Mouse (Mus musculus) hindbrain, postnatal 0 days (tissue): ENCODE data around the gene Plcl1. TPM values are rescaled to one million over a fixed set of nuclear protein-coding genes. Genes with fewer than 3 reads are reported as not detected.

ENCODE experiments used
- ATAC-seq: fragments of 200-750 bp; cut with Nextera tagmentation; 2 replicates; pipeline ENCODE4 v1.8.0; 2017; ENCODE audit warnings: mild to moderate bottlenecking, moderate TSS enrichment, moderate library complexity
- DNase-seq: peaks from one replicate; pipeline ENCODE4 v3.0.0-alpha.2; 2015; ENCODE audit warnings: low spot score
- H3K27ac ChIP-seq: fragments of 300-500 bp; sonication (generic); 2 replicates; pipeline ENCODE4 v1.5.1; 2014; ENCODE audit warnings: mild to moderate bottlenecking
- H3K27me3 ChIP-seq: fragments of 300-500 bp; sonication (generic); 2 replicates; pipeline ENCODE4 v1.6.1; 2014; ENCODE audit warnings: low read length, mixed read lengths; ENCODE audit not compliant: insufficient read depth
- H3K36me3 ChIP-seq: fragments of 300-500 bp; sonication (generic); 2 replicates; pipeline ENCODE4 v1.6.1; 2014; ENCODE audit warnings: low read length, mixed read lengths; ENCODE audit not compliant: insufficient read depth
- H3K4me1 ChIP-seq: fragments of 300-500 bp; sonication (generic); 2 replicates; pipeline ENCODE4 v1.6.1; 2014; ENCODE audit warnings: antibody characterized with exemption, low read length, mixed read lengths; ENCODE audit not compliant: insufficient read depth
- H3K4me2 ChIP-seq: fragments of 300-500 bp; sonication (generic); 2 replicates; pipeline ENCODE4 v1.6.1; 2014; ENCODE audit warnings: low read depth, mild to moderate bottlenecking, low read length, moderate library complexity, mixed read lengths
- H3K4me3 ChIP-seq: fragments of 300-500 bp; sonication (generic); 2 replicates; pipeline ENCODE4 v1.5.1; 2014; ENCODE audit warnings: low read length
- H3K9ac ChIP-seq: fragments of 300-500 bp; sonication (generic); replicated peaks from 2 replicates; pipeline ENCODE4 v1.6.1; 2014; ENCODE audit warnings: mild to moderate bottlenecking, low read length, moderate library complexity, mixed read lengths
- H3K9me3 ChIP-seq: fragments of 300-500 bp; sonication (generic); 2 replicates; pipeline ENCODE4 v1.6.1; 2016; ENCODE audit warnings: low read length, mixed read lengths
- CTCF ChIP-seq: IDR thresholded peaks from 2 replicates; pipeline ENCODE4 v1.5.1; 2016; ENCODE audit warnings: antibody characterized with exemption, control low read depth, low read depth
- WGBS: fragments of 180-500 bp; shearing (Covaris S2); extraction: QIAGEN DNeasy Blood & Tissue Kit; methylation state at CpG from one replicate; pipeline ENCODE4 v1.1.7; 2014; 5-methylcytosine and 5-hydroxymethylcytosine counted together
- polyA plus RNA-seq: library from polyadenylated mRNA; unstranded; fragments of >200 nt; fragmentation: Nextera tagmentation; extraction: Ambion mirVana; gene quantifications from 2 replicates; pipeline ENCODE4 v1.2.1, GENCODE M21; 2015
- total RNA-seq: library from RNA; depleted of rRNA; stranded (reverse); fragments of >200 nt; gene quantifications from 2 replicates; pipeline ENCODE4 v1.2.3, GENCODE M21; 2014

Plcl1 gene
- total and polyA plus RNA-seq, 2 experiments from 2014 or later = 4.0 to 7.2 TPM

- DNase-seq = no peak
- Histone ChIP-seq H3K27me3 (no peaks in the 10 kb centered on the region), H3K4me1 (no peaks in the 10 kb centered on the region), H3K4me2 (no peak overlapping the region), H3K4me3 (no peak overlapping the region), H3K27ac (no peak overlapping the region), H3K36me3 (no peaks in the 10 kb centered on the region), H3K9me3 (no peaks in the 10 kb centered on the region), H3K9ac (no peak overlapping the region)
- 96% methylated on average over 3 of the region's 3 CpGs for WGBS
- no peak for TF ChIP-seq CTCF
- no peak for ATAC-seq
Observed at GRCm38 (mm10) chr1:55682676-55683075, 277.0 kb downstream of the Plcl1 start.

GRCm38 (mm10) chr1:55686261-55686660 is 280.5 kb downstream of the Plcl1 start:
- no peak for TF ChIP-seq CTCF
- no peak overlapping the region for H3K9ac ChIP-seq
- 73% methylated on average over 5 of the region's 5 CpGs for WGBS
- no peaks in the 10 kb centered on the region for H3K4me1 ChIP-seq
- H3K4me2 ChIP-seq = no peak overlapping the region
- H3K4me3 ChIP-seq = no peak overlapping the region
- DNase-seq (peak; percentile 43), ATAC-seq (no peak)
- H3K36me3 ChIP-seq = no peaks in the 10 kb centered on the region
- no peaks in the 10 kb centered on the region for H3K9me3 ChIP-seq
- H3K27ac ChIP-seq = no peak overlapping the region
- H3K27me3 ChIP-seq = no peaks in the 10 kb centered on the region

- WGBS = 89% methylated on average over 10 of the region's 10 CpGs
- TF ChIP-seq CTCF = no peak
Observed at GRCm38 (mm10) chr1:55693636-55694220, 288.0 kb downstream of the Plcl1 start.

GRCm38 (mm10) chr1:55696206-55696605 is 290.5 kb downstream of the Plcl1 start:
- no peak overlapping the region for H3K9ac ChIP-seq
- H3K4me1 ChIP-seq = no peaks in the 10 kb centered on the region
- no peak overlapping the region for H3K27ac ChIP-seq
- no peak for DNase-seq
- no peak for TF ChIP-seq CTCF
- no peaks in the 10 kb centered on the region for H3K27me3 ChIP-seq
- H3K4me3 ChIP-seq = no peak overlapping the region
- WGBS = 96% methylated on average over 5 of the region's 5 CpGs
- ATAC-seq = no peak
- H3K4me2 ChIP-seq = no peak overlapping the region
- H3K9me3 ChIP-seq = no peaks in the 10 kb centered on the region
- H3K36me3 ChIP-seq = no peaks in the 10 kb centered on the region

More at GRCm38 (mm10) chr1:55693636-55694220, 288.0 kb downstream of the Plcl1 start:
- Histone ChIP-seq H3K27ac (no peak overlapping the region), H3K36me3 (no peaks in the 10 kb centered on the region), H3K4me1 (no peaks in the 10 kb centered on the region), H3K27me3 (no peaks in the 10 kb centered on the region), H3K4me2 (no peak overlapping the region), H3K9ac (no peak overlapping the region), H3K9me3 (no peaks in the 10 kb centered on the region), H3K4me3 (no peak overlapping the region)
- DNase-seq = no peak
- ATAC-seq = no peak

- H3K36me3 ChIP-seq = no peaks in the 10 kb centered on the region
- no peak for DNase-seq
- H3K4me2 ChIP-seq = no peak overlapping the region
- no peak for TF ChIP-seq CTCF
- no peaks in the 10 kb centered on the region for H3K27me3 ChIP-seq
- 0 out of 2 replicates have a peak, but pooled peaks cover 3% of the 10 kb centered on the region for H3K4me1 ChIP-seq
- H3K27ac ChIP-seq = no peak overlapping the region
- 62% methylated on average over 3 of the region's 3 CpGs for WGBS
- no peak overlapping the region for H3K4me3 ChIP-seq
- no peak overlapping the region for H3K9ac ChIP-seq
- no peaks in the 10 kb centered on the region for H3K9me3 ChIP-seq
- no peak for ATAC-seq
Observed at GRCm38 (mm10) chr1:55699393-55699970, 293.8 kb downstream of the Plcl1 start.

- WGBS = 91% methylated on average over 1 of the region's 1 CpGs
- H3K36me3 ChIP-seq = no peaks in the 10 kb centered on the region
- no peak for ATAC-seq
- no peak overlapping the region for H3K4me2 ChIP-seq
- no peak overlapping the region for H3K27ac ChIP-seq
- no peak for DNase-seq
- no peak overlapping the region for H3K9ac ChIP-seq
- no peaks in the 10 kb centered on the region for H3K27me3 ChIP-seq
- no peak overlapping the region for H3K4me3 ChIP-seq
- TF ChIP-seq CTCF = no peak
- H3K4me1 ChIP-seq = 0 out of 2 replicates have a peak, but pooled peaks cover 3% of the 10 kb centered on the region
- no peaks in the 10 kb centered on the region for H3K9me3 ChIP-seq
Observed at GRCm38 (mm10) chr1:55700016-55700415, 294.3 kb downstream of the Plcl1 start.

- H3K27ac ChIP-seq = no peak overlapping the region
- no peak for ATAC-seq
- no peaks in the 10 kb centered on the region for H3K27me3 ChIP-seq
- H3K4me2 ChIP-seq = no peak overlapping the region
- H3K9me3 ChIP-seq = no peaks in the 10 kb centered on the region
- H3K9ac ChIP-seq = no peak overlapping the region
- 0 out of 2 replicates have a peak, but pooled peaks cover 3% of the 10 kb centered on the region for H3K4me1 ChIP-seq
- H3K4me3 ChIP-seq = no peak overlapping the region
- DNase-seq = no peak
- WGBS = 41% methylated on average over 6 of the region's 6 CpGs
- H3K36me3 ChIP-seq = no peaks in the 10 kb centered on the region
- TF ChIP-seq CTCF = no peak
Observed at GRCm38 (mm10) chr1:55700726-55701125, 295.0 kb downstream of the Plcl1 start.
